Mouse (Mus musculus): Measurements from ENCODE around the gene Tcte2. TPM values are rescaled to one million over a fixed set of nuclear protein-coding genes. Genes with fewer than 3 reads are reported as not detected.

Tcte2 gene
- polyA plus RNA-seq, 1 experiment from 2014 or later = 16.8 TPM

DNA sequence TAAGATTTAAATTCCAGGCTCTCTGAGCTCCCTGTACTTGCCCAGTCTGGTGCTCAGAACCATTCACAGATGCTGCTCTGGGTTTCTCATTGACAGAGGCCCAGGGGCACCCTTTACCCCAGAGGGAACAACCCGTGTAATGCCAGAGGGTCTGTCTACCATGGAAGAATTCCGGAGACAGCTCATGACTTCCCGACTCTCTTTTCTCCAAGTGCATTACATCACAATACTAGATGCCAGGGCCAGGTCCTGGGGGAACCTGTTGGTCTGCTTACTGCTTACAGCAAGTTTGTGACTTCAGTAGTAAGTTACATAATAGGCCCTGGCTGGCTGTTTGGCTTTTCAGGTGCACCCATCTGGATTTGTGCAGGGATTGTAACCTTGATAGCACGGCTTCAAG, 47.0 kb downstream of the Tcte2 start:
- Histone ChIP-seq H3K4me3 (no peak overlapping the region), H3K9me3 (no peaks in the 10 kb centered on the region), H3K9ac (no peak overlapping the region), H3K27ac (replicated peaks) (no peak overlapping the region), H3K4me2 (no peak overlapping the region), H3K27me3 (no peaks in the 10 kb centered on the region), H3K36me3 (no peaks in the 10 kb centered on the region), H3K4me1 (replicated peaks) (no peaks in the 10 kb centered on the region)
- 78% methylated on average over 4 of the region's 4 CpGs for WGBS
- no peak for ATAC-seq (ENCODE audit: low FRiP score, low read depth)

DNA sequence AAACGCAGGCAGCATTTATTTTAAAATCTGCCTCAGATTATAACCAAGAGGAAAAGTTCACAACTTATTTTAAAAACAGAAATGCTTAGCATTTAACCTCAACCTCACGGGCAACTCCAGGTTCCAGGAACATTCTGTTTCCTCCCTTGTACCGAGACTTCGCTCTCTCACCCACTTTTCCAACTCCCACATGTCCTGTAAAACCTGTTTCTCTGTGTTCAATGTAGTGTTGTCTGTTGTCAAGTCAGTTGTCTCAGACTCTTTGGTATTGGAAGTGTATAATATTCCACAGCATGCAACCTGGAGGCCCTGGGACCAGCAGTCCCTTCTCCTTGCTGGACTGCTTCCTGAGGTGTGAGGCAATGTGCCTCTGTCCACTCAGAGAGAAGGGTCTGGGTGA, 47.5 kb downstream of the Tcte2 start:
- no peak for ATAC-seq (ENCODE audit: low FRiP score, low read depth)
- H3K36me3 ChIP-seq = no peaks in the 10 kb centered on the region
- H3K4me3 ChIP-seq = no peak overlapping the region
- H3K9me3 ChIP-seq = no peaks in the 10 kb centered on the region
- no peak overlapping the region for H3K27ac ChIP-seq (replicated peaks)
- H3K4me1 ChIP-seq (replicated peaks) = no peaks in the 10 kb centered on the region
- 98% methylated on average over 4 of the region's 4 CpGs for WGBS
- no peak overlapping the region for H3K4me2 ChIP-seq
- H3K27me3 ChIP-seq = no peaks in the 10 kb centered on the region
- H3K9ac ChIP-seq = no peak overlapping the region

DNA sequence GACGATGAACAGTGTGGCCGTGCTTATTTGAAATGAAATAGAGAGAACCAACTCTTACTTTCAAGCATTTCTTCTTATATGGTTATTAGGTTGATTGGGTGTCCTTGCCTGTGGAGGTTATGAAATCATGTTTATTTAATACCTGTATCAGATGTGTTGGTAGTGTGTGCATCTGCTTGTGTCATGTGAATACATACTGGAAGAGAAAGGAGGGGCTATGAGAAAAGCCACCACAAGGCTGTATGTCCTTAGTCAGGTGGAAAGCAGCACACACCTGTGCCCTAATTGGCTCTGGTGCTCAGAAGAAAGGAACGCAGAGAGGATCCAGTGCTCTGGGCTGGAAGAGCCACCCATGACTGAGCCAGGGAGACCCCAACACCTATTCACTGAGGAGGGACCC, 49.1 kb downstream of the Tcte2 start:
- no peaks in the 10 kb centered on the region for H3K9me3 ChIP-seq
- H3K36me3 ChIP-seq = no peaks in the 10 kb centered on the region
- 88% methylated on average over 3 of the region's 3 CpGs for WGBS
- no peak for ATAC-seq (ENCODE audit: low FRiP score, low read depth)
- no peak overlapping the region for H3K27ac ChIP-seq (replicated peaks)
- no peaks in the 10 kb centered on the region for H3K27me3 ChIP-seq
- H3K4me2 ChIP-seq = no peak overlapping the region
- no peak overlapping the region for H3K9ac ChIP-seq
- H3K4me1 ChIP-seq (replicated peaks) = no peaks in the 10 kb centered on the region
- H3K4me3 ChIP-seq = no peak overlapping the region

DNA sequence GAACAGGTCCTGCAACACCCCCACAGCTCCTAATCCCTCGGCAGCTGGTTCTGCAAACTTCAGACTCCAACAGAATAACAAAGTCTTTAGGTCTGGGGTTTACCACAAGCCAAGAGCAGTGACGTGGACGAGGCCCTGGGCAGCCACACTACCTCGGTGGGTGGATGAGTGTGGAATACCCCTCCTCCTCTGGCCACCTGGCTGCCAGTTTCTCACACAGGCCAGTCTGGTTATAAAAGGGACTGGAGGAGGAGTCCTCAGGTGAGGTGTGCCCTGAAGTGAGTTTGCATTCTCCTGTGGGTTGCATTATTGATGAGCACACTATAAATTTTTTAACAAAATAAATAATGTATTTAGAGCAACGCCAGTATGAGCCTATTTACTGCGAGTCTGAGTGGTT, 49.5 kb downstream of the Tcte2 start:
- Histone ChIP-seq H3K27ac (replicated peaks) (no peak overlapping the region), H3K9ac (no peak overlapping the region), H3K27me3 (no peaks in the 10 kb centered on the region), H3K4me1 (replicated peaks) (no peaks in the 10 kb centered on the region), H3K36me3 (no peaks in the 10 kb centered on the region), H3K4me2 (no peak overlapping the region), H3K4me3 (no peak overlapping the region), H3K9me3 (no peaks in the 10 kb centered on the region)
- WGBS = 76% methylated on average over 6 of the region's 6 CpGs
- no peak for ATAC-seq (ENCODE audit: low FRiP score, low read depth)

DNA sequence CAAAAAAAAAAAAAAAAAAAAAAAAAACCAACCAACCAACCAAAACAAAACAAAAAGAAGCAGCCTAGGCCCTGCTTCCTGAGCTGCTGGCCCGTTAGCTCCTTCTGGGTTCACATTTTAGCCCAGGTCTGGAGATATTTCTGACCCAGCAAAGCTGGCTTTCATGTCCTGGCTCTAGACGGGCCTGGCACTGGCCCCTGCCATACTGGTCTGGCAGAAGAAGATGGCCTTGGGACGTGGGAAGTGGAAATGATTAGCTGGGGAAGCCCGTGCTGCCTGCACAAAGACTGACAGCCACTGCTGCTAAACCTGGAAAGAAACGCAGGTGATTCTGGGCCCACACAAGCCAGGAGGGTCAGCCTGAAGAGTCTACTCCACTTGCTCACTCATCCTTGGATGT, 50.5 kb downstream of the Tcte2 start:
- Histone ChIP-seq H3K4me1 (replicated peaks) (no peaks in the 10 kb centered on the region), H3K27me3 (no peaks in the 10 kb centered on the region), H3K4me2 (no peak overlapping the region), H3K27ac (replicated peaks) (no peak overlapping the region), H3K9ac (no peak overlapping the region), H3K36me3 (no peaks in the 10 kb centered on the region), H3K9me3 (no peaks in the 10 kb centered on the region), H3K4me3 (no peak overlapping the region)
- ATAC-seq (ENCODE audit: low FRiP score, low read depth) = no peak
- 86% methylated on average over 5 of the region's 5 CpGs for WGBS

DNA sequence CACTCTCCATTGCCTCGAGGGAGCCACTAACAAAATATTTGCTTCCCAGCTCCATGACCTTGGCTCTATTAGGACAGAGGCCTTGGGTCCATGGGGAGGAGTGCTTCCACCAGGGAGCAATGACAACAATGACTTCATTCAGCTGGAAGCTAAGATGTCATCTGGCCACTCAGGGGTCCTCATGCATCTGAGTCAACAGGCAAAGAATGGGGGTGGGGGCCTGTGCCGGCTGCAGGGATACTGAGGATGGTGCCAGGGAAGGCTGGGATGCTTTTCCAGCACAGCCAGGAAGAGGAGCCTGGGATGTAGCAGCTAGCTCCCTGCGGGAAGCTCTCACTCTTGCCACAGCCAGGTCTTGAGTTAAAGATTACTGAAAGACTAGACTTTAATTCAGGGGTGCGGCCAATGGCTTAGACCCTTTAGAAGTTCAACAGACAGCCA, 56.1 kb downstream of the Tcte2 start:
- ATAC-seq (ENCODE audit: low FRiP score, low read depth) = peak; percentile 46; the same call in 1 of the 2 replicates
- no peak overlapping the region for H3K9ac ChIP-seq
- WGBS = 27% methylated on average over 4 of the region's 4 CpGs
- H3K4me3 ChIP-seq = no peak overlapping the region
- H3K9me3 ChIP-seq = no peaks in the 10 kb centered on the region
- H3K4me1 ChIP-seq (replicated peaks) = peaks cover 13% of the 10 kb centered on the region
- no peaks in the 10 kb centered on the region for H3K36me3 ChIP-seq
- no peaks in the 10 kb centered on the region for H3K27me3 ChIP-seq
- no peak overlapping the region for H3K27ac ChIP-seq (replicated peaks)
- no peak overlapping the region for H3K4me2 ChIP-seq

DNA sequence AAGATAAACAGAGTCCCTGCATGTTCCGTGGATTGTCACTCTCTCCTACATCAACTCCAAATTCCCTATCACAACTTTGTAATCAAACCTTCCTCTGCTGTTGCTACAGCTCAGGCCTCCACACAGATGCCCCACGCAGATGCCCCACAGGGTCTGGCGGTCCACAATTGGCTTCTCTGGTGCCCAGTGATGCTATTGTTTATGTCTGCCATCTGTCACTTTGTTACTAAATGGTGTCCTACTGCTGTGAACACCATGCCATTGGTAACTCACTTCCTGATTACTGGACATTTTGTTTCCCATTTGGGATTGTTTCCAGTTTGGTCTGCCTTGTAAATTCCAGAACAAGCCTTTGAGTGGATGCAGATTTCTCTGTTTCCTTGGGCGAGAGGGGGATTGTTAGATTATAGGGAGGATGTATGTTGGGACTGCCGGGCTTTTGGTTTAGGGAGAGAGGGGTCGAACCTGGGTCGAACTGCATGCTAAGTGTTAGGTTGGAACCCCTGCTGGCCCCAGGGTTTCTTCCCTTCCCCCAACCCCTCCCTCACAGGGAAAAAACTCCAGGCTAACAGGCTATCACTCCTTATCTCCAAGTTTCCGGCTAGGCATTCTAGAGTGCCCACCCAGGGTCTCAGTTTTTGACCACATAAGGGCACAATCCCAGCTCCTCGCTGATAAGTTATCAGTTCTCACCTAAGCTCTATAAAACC, 57.9 kb downstream of the Tcte2 start:
- no peak for ATAC-seq (ENCODE audit: low FRiP score, low read depth)

DNA sequence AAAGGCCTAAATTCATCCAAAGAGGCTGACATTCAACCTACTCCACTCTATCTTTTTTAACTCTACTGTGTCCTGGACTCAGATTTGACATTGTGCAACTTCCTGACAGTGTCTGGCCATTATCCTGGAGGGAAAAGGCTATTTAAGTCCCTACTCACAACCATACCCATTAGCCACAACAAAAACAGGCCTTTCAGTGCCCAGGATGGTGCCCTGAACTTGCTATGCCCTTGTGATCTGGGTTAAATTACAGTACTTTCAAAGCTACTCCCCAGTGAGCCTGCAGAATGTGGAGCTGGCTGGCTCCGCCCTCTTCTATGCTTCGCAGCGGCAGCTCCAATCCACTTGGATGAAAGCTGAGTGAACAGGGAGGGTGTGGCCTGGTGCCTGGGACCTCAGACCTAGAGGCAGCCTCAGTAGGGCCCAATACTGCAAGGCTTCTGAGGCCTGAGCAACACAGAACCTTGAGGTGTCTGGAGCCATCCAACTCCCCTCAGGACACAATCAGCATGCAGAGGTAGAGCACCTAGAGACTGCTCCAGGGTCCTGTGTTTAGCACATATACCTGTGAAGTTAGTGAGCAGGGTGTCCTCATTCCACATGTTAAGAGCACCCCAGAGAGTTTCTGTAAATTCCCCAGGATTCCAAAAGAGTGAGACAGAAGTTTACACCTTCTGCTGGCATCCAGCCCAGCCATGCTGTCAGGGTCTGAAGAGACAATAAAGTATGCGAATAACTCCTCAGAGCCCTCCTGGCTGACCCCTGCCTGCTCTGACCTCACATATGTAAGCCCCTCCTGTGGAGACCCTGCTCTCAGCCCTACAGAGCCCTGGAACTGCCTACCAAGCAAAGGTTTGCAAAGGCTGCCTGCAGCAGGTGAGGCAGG, 61.3 kb downstream of the Tcte2 start:
- no peak overlapping the region for H3K4me2 ChIP-seq
- H3K9ac ChIP-seq = no peak overlapping the region
- WGBS = 24% methylated on average over 4 of the region's 4 CpGs
- H3K36me3 ChIP-seq = no peaks in the 10 kb centered on the region
- peak; percentile 46; the same call in 1 of the 2 replicates for ATAC-seq (ENCODE audit: low FRiP score, low read depth)
- peaks cover 13% of the 10 kb centered on the region for H3K4me1 ChIP-seq (replicated peaks)
- H3K27me3 ChIP-seq = no peaks in the 10 kb centered on the region
- peak overlapping the region; percentile 25 for H3K27ac ChIP-seq (replicated peaks)
- H3K4me3 ChIP-seq = no peak overlapping the region
- H3K9me3 ChIP-seq = no peaks in the 10 kb centered on the region

More for the DNA sequence above, 57.9 kb downstream of the Tcte2 start:
- no peak overlapping the region for H3K4me3 ChIP-seq
- H3K4me1 ChIP-seq (replicated peaks) = peaks cover 17% of the 10 kb centered on the region
- no peak overlapping the region for H3K9ac ChIP-seq
- no peak overlapping the region for H3K4me2 ChIP-seq
- no peaks in the 10 kb centered on the region for H3K36me3 ChIP-seq
- WGBS = 42% methylated on average over 9 of the region's 9 CpGs
- no peaks in the 10 kb centered on the region for H3K27me3 ChIP-seq
- no peaks in the 10 kb centered on the region for H3K9me3 ChIP-seq
- peak overlapping the region; percentile 45; the same call in 1 of the 2 replicates for H3K27ac ChIP-seq (replicated peaks)

DNA sequence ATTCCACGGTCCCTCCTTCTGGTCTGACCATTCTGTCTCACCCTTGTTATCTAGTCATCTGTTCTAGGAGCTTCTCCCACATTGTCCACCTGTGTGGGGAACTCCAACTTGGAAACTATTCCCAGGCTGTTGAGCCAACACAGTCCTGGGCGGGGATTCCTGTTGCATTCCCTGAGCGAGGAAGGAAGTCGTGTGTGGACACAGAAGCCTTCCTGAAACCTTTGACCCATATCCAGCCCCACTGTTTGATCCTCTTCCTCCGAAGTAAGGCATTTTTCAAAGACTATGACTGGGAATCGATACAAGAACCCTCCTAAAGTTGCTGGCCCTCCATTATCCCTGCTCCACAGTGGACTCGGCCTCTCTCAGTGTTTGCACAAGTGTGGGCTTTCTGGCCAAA, 61.9 kb downstream of the Tcte2 start:
- H3K27ac ChIP-seq (replicated peaks) = no peak overlapping the region
- H3K27me3 ChIP-seq = no peaks in the 10 kb centered on the region
- H3K4me1 ChIP-seq (replicated peaks) = peaks cover 10% of the 10 kb centered on the region
- H3K4me2 ChIP-seq = no peak overlapping the region
- H3K9me3 ChIP-seq = no peaks in the 10 kb centered on the region
- H3K9ac ChIP-seq = no peak overlapping the region
- H3K4me3 ChIP-seq = no peak overlapping the region
- no peaks in the 10 kb centered on the region for H3K36me3 ChIP-seq
- 61% methylated on average over 7 of the region's 7 CpGs for WGBS
- ATAC-seq (ENCODE audit: low FRiP score, low read depth) = no peak

DNA sequence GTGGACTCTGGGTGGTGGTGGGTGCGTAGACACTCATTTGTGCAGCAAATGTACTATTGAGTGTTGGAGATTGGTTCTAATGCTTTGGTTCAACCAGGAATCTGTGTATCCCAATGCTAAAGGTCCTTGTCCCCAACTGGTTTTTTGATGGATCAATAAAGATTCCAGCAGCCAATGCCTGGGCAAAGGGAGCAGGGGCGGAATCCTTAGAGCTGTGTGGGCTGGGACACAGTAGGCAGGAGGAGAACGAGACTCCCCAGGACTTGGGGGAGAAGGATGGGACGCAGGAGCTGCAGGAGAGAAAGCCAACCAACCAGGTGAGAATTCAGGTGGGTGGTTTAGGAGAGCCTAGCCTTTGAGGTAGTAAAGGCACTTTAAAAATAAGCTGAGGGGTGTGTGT, 63.4 kb downstream of the Tcte2 start:
- Histone ChIP-seq H3K9me3 (no peaks in the 10 kb centered on the region), H3K4me2 (no peak overlapping the region), H3K27me3 (no peaks in the 10 kb centered on the region), H3K36me3 (no peaks in the 10 kb centered on the region), H3K9ac (no peak overlapping the region), H3K4me3 (no peak overlapping the region), H3K4me1 (replicated peaks) (peaks cover 10% of the 10 kb centered on the region), H3K27ac (replicated peaks) (no peak overlapping the region)
- ATAC-seq (ENCODE audit: low FRiP score, low read depth) = no peak
- WGBS = 94% methylated on average over 4 of the region's 4 CpGs

DNA sequence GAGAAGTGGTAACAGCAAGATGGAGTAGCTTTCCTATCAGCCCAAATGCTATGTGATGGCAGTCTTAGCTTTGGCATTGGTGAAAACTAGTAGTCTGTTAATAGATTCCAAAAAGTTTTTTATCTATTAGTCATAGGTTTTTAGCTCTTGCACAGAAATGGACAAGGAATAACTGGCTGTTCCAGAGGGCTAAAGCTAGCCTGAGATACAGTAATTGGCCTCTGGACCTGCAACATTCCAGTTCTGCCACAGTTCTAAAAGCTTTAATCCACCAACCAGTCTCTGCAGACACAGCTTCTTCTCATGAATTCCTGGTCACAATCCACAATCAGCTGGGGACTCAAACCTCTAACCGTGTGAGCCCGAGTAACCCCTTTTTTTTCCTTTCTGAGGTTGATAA, 64.0 kb downstream of the Tcte2 start:
- no peak overlapping the region for H3K4me2 ChIP-seq
- 90% methylated on average over 2 of the region's 2 CpGs for WGBS
- H3K36me3 ChIP-seq = no peaks in the 10 kb centered on the region
- no peaks in the 10 kb centered on the region for H3K9me3 ChIP-seq
- no peak overlapping the region for H3K9ac ChIP-seq
- H3K27ac ChIP-seq (replicated peaks) = no peak overlapping the region
- no peak for ATAC-seq (ENCODE audit: low FRiP score, low read depth)
- no peaks in the 10 kb centered on the region for H3K27me3 ChIP-seq
- no peak overlapping the region for H3K4me3 ChIP-seq
- peaks cover 10% of the 10 kb centered on the region for H3K4me1 ChIP-seq (replicated peaks)

DNA sequence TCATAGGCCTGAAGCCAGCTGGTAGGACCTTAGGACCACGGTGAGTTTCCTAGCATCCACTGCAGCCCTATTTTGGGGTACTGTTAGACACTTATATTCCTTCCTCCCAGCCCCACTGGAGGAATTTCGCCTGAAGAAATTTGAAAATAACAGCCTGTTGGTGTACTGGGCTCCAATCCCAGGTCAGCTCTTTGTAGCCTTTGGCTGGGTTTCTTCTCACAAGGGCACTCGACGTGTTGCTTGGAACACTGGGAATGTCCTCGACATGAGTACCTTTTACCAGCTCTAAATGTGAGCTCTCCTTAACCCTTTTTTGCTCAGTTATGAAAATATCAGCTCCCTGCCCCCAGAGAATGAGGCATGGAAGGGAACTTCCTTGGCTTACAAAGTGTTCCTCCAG, 65.7 kb downstream of the Tcte2 start:
- ATAC-seq (ENCODE audit: low FRiP score, low read depth) = no peak
- Histone ChIP-seq H3K27me3 (no peaks in the 10 kb centered on the region), H3K4me2 (no peak overlapping the region), H3K4me3 (no peak overlapping the region), H3K36me3 (no peaks in the 10 kb centered on the region), H3K27ac (replicated peaks) (no peak overlapping the region), H3K9me3 (no peaks in the 10 kb centered on the region), H3K4me1 (replicated peaks) (peaks cover 7% of the 10 kb centered on the region), H3K9ac (no peak overlapping the region)
- 77% methylated on average over 5 of the region's 5 CpGs for WGBS

Measured in hindbrain, embryonic 15.5 days (tissue).